Mouse (Mus musculus): ENCODE data around the gene Dyx1c1.

Gene Dyx1c1

GRCm38 (mm10) chr9:72955546-72955945 is 3.0 kb upstream of the Dyx1c1 start:
- no peak for TF ChIP-seq GATA4 (IDR thresholded peaks at IDR 0.05; ENCODE audit: insufficient replicate concordance, low read length)

- TF ChIP-seq GATA4 (IDR thresholded peaks at IDR 0.05; ENCODE audit: insufficient replicate concordance, low read length), result no peak
Observed at GRCm38 (mm10) chr9:72961346-72961745, 2.8 kb downstream of the Dyx1c1 start.

GRCm38 (mm10) chr9:72961959-72962358 is 3.4 kb downstream of the Dyx1c1 start:
- TF ChIP-seq GATA4 (IDR thresholded peaks at IDR 0.05; ENCODE audit: insufficient replicate concordance, low read length), result no peak

- no peak for TF ChIP-seq GATA4 (IDR thresholded peaks at IDR 0.05; ENCODE audit: insufficient replicate concordance, low read length)
Observed at GRCm38 (mm10) chr9:72968349-72969061, 9.9 kb downstream of the Dyx1c1 start.

GRCm38 (mm10) chr9:72969874-72970273 is 11.3 kb downstream of the Dyx1c1 start:
- TF ChIP-seq GATA4 (IDR thresholded peaks at IDR 0.05; ENCODE audit: insufficient replicate concordance, low read length), result no peak

- no peak for TF ChIP-seq GATA4 (IDR thresholded peaks at IDR 0.05; ENCODE audit: insufficient replicate concordance, low read length)
Observed at GRCm38 (mm10) chr9:72972435-72972834, 13.8 kb downstream of the Dyx1c1 start.

DNA sequence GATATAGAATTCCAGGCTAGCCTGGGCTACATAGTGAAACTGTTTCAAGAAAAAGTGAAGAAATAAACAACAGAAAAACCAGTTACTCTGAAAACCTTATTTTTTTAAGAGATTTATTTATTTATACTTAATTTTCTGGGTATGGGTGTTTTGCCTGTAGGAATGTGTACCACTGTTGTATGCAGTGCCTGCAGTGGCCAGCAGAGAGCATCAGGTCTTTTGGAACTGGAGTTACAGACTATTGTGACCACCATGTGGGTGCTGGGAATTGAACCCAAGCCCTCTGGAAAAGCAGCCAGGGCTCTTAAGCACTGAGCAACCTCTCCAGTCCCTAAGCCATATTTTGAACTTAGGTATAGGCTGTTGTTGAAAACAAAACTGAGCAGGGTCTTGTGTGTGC is 14.4 kb downstream of the Dyx1c1 start:
- TF ChIP-seq GATA4 (IDR thresholded peaks at IDR 0.05; ENCODE audit: insufficient replicate concordance, low read length), result no peak

GRCm38 (mm10) chr9:72974734-72975133 is 16.1 kb downstream of the Dyx1c1 start:
- TF ChIP-seq GATA4 (IDR thresholded peaks at IDR 0.05; ENCODE audit: insufficient replicate concordance, low read length), result no peak

DNA sequence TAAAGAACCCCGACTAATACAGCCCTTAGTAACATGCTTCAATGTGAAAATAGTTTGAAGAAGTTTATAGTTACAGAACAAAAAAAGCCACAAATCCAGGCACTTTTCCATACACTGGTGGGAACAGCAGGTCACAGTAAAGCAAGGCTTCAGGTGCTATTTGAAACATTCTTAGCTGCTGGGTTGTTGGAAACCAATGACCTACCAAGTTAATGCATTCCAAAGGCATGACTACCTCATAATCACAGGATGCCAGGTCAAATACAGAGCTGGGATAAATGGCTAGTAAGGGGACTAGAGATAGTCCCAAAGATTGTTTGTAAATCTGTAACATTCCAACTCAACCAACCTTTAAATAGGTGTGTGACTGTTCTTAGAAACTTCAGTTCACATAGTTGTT is 16.7 kb downstream of the Dyx1c1 start:
- no peak for TF ChIP-seq GATA4 (IDR thresholded peaks at IDR 0.05; ENCODE audit: insufficient replicate concordance, low read length)

GRCm38 (mm10) chr9:72983066-72983465 is 24.5 kb downstream of the Dyx1c1 start:
- TF ChIP-seq GATA4 (IDR thresholded peaks at IDR 0.05; ENCODE audit: insufficient replicate concordance, low read length), result no peak

- peak; percentile 58; the same call in 1 of the 2 replicates for TF ChIP-seq GATA4 (IDR thresholded peaks at IDR 0.05; ENCODE audit: insufficient replicate concordance, low read length)
Observed at GRCm38 (mm10) chr9:72985250-72986220, 26.9 kb downstream of the Dyx1c1 start, which contains the start of the genes Ccpg1os and Ccpg1. Gene Ccpg1os (minus strand): TSS chr9:72985382. Gene Ccpg1 (plus strand): TSS chr9:72985429.

- TF ChIP-seq GATA4 (IDR thresholded peaks at IDR 0.05; ENCODE audit: insufficient replicate concordance, low read length), result no peak
Observed at GRCm38 (mm10) chr9:72987703-72988102, 29.1 kb downstream of the Dyx1c1 start.

GRCm38 (mm10) chr9:72988706-72989105 is 30.1 kb downstream of the Dyx1c1 start:
- no peak for TF ChIP-seq GATA4 (IDR thresholded peaks at IDR 0.05; ENCODE audit: insufficient replicate concordance, low read length)

- no peak for TF ChIP-seq GATA4 (IDR thresholded peaks at IDR 0.05; ENCODE audit: insufficient replicate concordance, low read length)
Observed at GRCm38 (mm10) chr9:72991420-72991819, 32.8 kb downstream of the Dyx1c1 start.

DNA sequence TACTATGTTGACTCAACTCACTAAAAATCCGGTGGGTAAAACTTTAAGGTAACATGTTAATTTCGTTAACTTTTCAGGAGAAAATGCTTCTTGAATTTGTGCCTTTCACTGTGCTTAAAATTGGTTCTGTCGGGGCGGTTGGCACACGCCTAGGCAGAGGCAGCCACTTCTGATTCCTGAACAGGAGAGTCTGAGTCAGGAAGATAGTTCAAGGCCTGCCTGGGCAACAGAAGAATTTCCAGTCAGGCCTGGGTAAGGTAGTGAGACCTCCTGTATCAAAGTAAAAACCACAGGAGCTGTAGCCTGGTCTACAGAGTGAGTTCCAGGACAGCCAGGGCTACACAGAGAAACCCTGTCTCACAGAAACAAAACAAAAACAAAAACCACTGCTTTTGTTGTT is 34.0 kb downstream of the Dyx1c1 start:
- TF ChIP-seq GATA4 (IDR thresholded peaks at IDR 0.05; ENCODE audit: insufficient replicate concordance, low read length), result no peak

DNA sequence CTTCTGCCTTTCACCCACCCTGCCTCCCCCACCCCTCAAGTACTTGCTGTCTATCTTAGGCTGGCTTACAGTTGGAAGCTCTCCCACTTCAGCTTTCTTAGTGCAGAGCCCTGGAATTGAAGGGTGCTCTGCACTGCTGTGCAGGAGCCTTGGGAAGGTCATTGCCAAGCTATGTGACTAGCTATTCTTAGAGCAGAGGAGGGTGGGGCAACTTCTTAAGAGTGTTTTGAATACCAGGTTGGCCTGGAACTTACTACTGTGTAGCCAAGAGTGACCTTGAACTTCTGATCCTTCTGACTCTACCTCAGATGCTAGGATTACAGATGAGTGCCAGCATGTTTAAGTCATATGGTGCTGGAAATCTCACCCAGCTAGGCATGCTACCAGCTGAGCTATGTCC is 37.6 kb downstream of the Dyx1c1 start:
- no peak for TF ChIP-seq GATA4 (IDR thresholded peaks at IDR 0.05; ENCODE audit: insufficient replicate concordance, low read length)

Measured in liver, adult (tissue).